Mouse (Mus musculus) kidney, postnatal 0 days (tissue): ENCODE measurements at regions not wholly inside any gene's neighbourhood (a gene's known extent, or its start where the extent isn't known, plus 50 kb on each side); places are given as distances from the start of the nearest gene placed in this dataset.
A peak's percentile ranks its signal among the peaks of the same experiment; 100 is the strongest.

ENCODE experiments used
- ATAC-seq: fragments of 200-750 bp; cut with Nextera tagmentation; replicated peaks from 2 replicates; pipeline ENCODE4 v1.8.0; 2017; ENCODE audit warnings: low read depth, moderate number of reproducible peaks, moderate TSS enrichment, moderate library complexity; ENCODE audit not compliant: low FRiP score
- DNase-seq: peaks from one replicate; pipeline ENCODE4 v3.0.0-alpha.2; 2016; ENCODE audit warnings: low spot score
- H3K27ac ChIP-seq: fragments of 300-500 bp; sonication (generic); 2 replicates; pipeline ENCODE4 v1.5.1; 2014; ENCODE audit warnings: mild to moderate bottlenecking
- H3K27me3 ChIP-seq: fragments of 300-500 bp; sonication (generic); 2 replicates; pipeline ENCODE4 v1.6.1; 2014; ENCODE audit warnings: low read length, mixed read lengths; ENCODE audit not compliant: insufficient read depth
- H3K36me3 ChIP-seq: fragments of 300-500 bp; sonication (generic); 2 replicates; pipeline ENCODE4 v1.6.1; 2014; ENCODE audit warnings: low read length, mixed read lengths; ENCODE audit not compliant: insufficient read depth
- H3K4me1 ChIP-seq: fragments of 300-500 bp; sonication (generic); replicated peaks from 2 replicates; pipeline ENCODE4 v1.6.1; 2014; ENCODE audit warnings: antibody characterized with exemption, low read length, mixed read lengths; ENCODE audit not compliant: insufficient read depth
- H3K4me2 ChIP-seq: fragments of 300-500 bp; sonication (generic); 2 replicates; pipeline ENCODE4 v1.6.1; 2014; ENCODE audit warnings: mild to moderate bottlenecking, low read length, moderate library complexity, mixed read lengths
- H3K4me3 ChIP-seq: fragments of 300-500 bp; sonication (generic); replicated peaks from 2 replicates; pipeline ENCODE4 v1.5.1; 2014; ENCODE audit warnings: low read depth, low read length
- H3K9ac ChIP-seq: fragments of 300-500 bp; sonication (generic); 2 replicates; pipeline ENCODE4 v1.6.1; 2014; ENCODE audit warnings: low read depth, low read length
- H3K9me3 ChIP-seq: fragments of 300-500 bp; sonication (generic); replicated peaks from 2 replicates; pipeline ENCODE4 v1.6.1; 2016; ENCODE audit warnings: low read length, inconsistent platforms, mixed read lengths
- CTCF ChIP-seq: IDR thresholded peaks from 2 replicates; pipeline ENCODE4 v1.5.1; 2016; ENCODE audit warnings: antibody characterized with exemption, low read depth, mild to moderate bottlenecking, moderate library complexity
- WGBS: fragments of 180-500 bp; shearing (Covaris S2); extraction: QIAGEN DNeasy Blood & Tissue Kit; methylation state at CpG from one replicate; pipeline ENCODE4 v1.1.7; 2014; 5-methylcytosine and 5-hydroxymethylcytosine counted together

DNA sequence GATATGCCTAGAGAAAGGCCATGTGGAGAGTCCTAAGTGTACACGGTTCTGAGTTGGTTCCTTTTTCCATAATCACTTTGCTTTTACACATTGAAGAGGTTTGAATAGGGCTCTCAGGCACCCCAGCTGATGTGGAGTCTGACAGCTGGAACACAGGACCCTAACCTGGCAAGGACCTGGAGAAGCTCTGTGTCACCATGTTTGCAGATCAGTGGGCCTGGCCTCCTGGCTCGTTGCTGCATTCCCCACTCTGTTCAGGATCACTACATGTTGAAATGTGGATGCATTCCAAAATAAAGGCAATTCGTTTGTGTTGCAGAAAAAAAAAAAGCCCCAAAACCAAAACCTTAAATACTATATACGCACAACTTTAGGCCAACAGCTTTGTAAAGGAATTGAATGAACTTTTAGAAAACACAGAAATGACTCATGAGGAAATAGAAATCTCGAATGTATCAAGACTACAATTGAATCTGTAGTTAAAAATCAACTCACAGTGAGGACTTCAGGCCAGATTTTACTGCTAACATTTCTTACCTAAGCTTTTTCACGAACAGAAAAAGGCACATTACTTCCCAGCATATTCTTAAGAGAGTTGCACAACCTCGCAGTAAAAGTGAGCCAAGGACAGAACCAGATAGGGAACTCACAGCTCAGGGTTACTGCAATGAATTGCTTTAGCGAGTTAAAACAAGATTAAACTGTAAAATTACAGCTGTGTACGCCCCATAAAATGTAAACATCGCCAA lies 109.6 kb upstream of the Phactr1 start:
- H3K9ac ChIP-seq = no peak overlapping the region
- no peak overlapping the region for H3K4me3 ChIP-seq
- no peaks in the 10 kb centered on the region for H3K9me3 ChIP-seq
- no peak for DNase-seq
- H3K4me1 ChIP-seq = no peaks in the 10 kb centered on the region
- no peak for ATAC-seq
- no peaks in the 10 kb centered on the region for H3K36me3 ChIP-seq
- WGBS = 70% methylated on average over 10 of the region's 10 CpGs
- no peak for TF ChIP-seq CTCF
- H3K27me3 ChIP-seq = no peaks in the 10 kb centered on the region
- no peak overlapping the region for H3K27ac ChIP-seq
- no peak overlapping the region for H3K4me2 ChIP-seq

GRCm38 (mm10) chr13:42574189-42574588 lies 106.2 kb upstream of the Phactr1 start:
- DNase-seq (no peak), ATAC-seq (no peak)
- H3K9ac ChIP-seq = no peak overlapping the region
- H3K27me3 ChIP-seq = no peaks in the 10 kb centered on the region
- TF ChIP-seq CTCF = no peak
- H3K4me3 ChIP-seq = no peak overlapping the region
- H3K36me3 ChIP-seq = no peaks in the 10 kb centered on the region
- WGBS = 44% methylated on average over 4 of the region's 4 CpGs
- H3K4me2 ChIP-seq = no peak overlapping the region
- no peaks in the 10 kb centered on the region for H3K4me1 ChIP-seq
- no peaks in the 10 kb centered on the region for H3K9me3 ChIP-seq
- no peak overlapping the region for H3K27ac ChIP-seq

DNA sequence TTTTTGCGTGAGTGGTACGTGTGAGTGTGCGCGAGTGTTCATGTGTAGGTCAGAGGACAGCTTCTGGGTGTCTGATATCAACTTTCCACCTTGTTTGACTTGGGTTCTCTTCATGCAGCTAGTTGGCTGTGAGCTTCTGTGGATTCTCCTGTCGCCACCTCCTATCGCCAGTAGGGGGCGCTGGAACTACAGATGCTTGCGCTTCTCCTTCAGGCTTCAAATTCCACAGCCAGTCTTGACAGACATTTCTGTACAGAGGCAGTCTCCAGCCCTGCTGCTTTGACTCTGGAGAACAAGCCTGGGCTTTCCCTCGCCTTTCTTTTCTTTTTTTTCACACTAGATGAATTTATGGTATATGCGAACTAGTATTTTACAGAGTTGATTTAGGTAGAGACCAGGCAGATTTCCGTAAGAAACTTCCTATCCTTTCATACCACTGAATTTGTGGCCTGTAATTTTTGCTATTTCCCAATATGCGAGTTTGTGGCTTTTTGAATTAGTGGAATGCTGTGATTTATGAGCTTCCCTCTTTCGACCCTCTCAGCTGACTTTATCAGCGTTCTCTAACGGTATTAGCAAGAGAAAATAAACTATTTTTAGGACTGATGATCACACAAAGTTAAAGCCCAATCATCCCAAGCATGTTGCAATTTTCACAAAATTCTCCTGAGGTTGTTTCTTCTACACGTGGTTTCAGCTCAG lies 104.5 kb upstream of the Phactr1 start:
- H3K27ac ChIP-seq = no peak overlapping the region
- H3K36me3 ChIP-seq = no peaks in the 10 kb centered on the region
- no peak for ATAC-seq
- peak; percentile 97 for TF ChIP-seq CTCF
- H3K4me3 ChIP-seq = no peak overlapping the region
- H3K4me2 ChIP-seq = no peak overlapping the region
- no peaks in the 10 kb centered on the region for H3K27me3 ChIP-seq
- 17% methylated on average over 16 of the region's 16 CpGs for WGBS
- DNase-seq = peak; percentile 93
- H3K4me1 ChIP-seq = no peaks in the 10 kb centered on the region
- H3K9me3 ChIP-seq = no peaks in the 10 kb centered on the region
- no peak overlapping the region for H3K9ac ChIP-seq

GRCm38 (mm10) chr13:42579471-42579870 lies 101.0 kb upstream of the Phactr1 start:
- Histone ChIP-seq H3K36me3 (no peaks in the 10 kb centered on the region), H3K4me3 (no peak overlapping the region), H3K27ac (no peak overlapping the region), H3K9ac (no peak overlapping the region), H3K4me1 (no peaks in the 10 kb centered on the region), H3K4me2 (no peak overlapping the region), H3K9me3 (no peaks in the 10 kb centered on the region), H3K27me3 (no peaks in the 10 kb centered on the region)
- WGBS = 35% methylated on average over 3 of the region's 3 CpGs
- DNase-seq (no peak), ATAC-seq (no peak)
- no peak for TF ChIP-seq CTCF

DNA sequence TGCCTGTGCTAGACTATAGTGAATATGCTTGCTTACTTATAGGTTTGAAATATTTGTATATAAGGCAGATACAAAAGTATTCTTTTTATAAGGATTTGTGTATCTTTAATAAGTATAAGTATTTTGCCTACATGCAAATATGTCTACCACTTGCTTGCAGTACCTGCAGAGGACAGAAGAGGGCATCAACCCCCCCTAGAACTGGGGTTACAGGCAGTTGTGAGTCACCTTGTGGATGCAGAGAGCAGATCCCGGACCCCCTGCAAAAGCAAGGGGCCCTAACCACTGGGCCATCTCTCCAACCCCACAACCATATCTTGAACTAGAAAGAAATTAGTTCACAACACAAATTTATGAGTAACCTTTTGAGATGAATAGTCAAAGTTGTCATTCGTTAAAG lies 91.3 kb upstream of the Phactr1 start:
- Histone ChIP-seq H3K36me3 (no peaks in the 10 kb centered on the region), H3K4me3 (no peak overlapping the region), H3K4me1 (no peaks in the 10 kb centered on the region), H3K27me3 (no peaks in the 10 kb centered on the region), H3K9ac (no peak overlapping the region), H3K27ac (no peak overlapping the region), H3K9me3 (no peaks in the 10 kb centered on the region), H3K4me2 (no peak overlapping the region)
- WGBS = 85% methylated on average over 2 of the region's 2 CpGs
- ATAC-seq (no peak), DNase-seq (no peak)
- TF ChIP-seq CTCF = peak; percentile 39; the same call in 1 of the 2 replicates

DNA sequence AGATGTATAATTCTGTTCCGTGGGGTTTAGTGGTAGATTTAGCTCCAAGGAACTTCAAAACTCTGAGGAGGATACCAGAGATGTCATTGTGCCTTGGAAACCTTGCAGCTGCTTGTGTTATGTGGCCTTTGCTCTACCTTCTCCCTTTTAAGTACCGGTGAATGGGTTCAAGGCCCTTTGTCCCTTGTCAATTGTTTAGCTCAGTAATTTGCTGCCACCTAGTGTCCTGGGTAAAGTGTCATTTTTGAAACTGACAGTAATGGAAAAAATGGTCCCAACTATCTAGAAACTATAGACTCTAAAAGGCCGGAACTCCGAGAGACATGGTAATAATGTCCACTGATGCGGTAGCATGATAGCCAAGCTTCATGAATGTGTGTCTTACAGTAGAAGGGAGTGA lies 90.8 kb upstream of the Phactr1 start:
- H3K36me3 ChIP-seq = no peaks in the 10 kb centered on the region
- H3K9ac ChIP-seq = no peak overlapping the region
- H3K27ac ChIP-seq = no peak overlapping the region
- ATAC-seq (no peak), DNase-seq (peak; percentile 48)
- no peaks in the 10 kb centered on the region for H3K4me1 ChIP-seq
- no peak overlapping the region for H3K4me3 ChIP-seq
- 62% methylated on average over 5 of the region's 5 CpGs for WGBS
- H3K9me3 ChIP-seq = no peaks in the 10 kb centered on the region
- H3K4me2 ChIP-seq = no peak overlapping the region
- H3K27me3 ChIP-seq = no peaks in the 10 kb centered on the region
- peak; percentile 77 for TF ChIP-seq CTCF
